Mouse (Mus musculus) embryonic facial prominence, embryonic 10.5 days (tissue): ENCODE measurements at regions not wholly inside any gene's neighbourhood (a gene's known extent, or its start where the extent isn't known, plus 50 kb on each side); places are given as distances from the start of the nearest gene placed in this dataset.

ENCODE experiments used
- DNase-seq: peaks from one replicate; pipeline ENCODE4 v3.0.0-alpha.2; 2017; ENCODE audit warnings: low spot score
- H3K27ac ChIP-seq: fragments of 300-500 bp; sonication (generic); replicated peaks from 2 replicates; pipeline ENCODE4 v1.5.1; 2016; ENCODE audit warnings: mild to moderate bottlenecking
- H3K27me3 ChIP-seq: fragments of 300-500 bp; sonication (generic); replicated peaks from 2 replicates; pipeline ENCODE4 v1.6.1; 2016; ENCODE audit warnings: low read depth, mild to moderate bottlenecking; ENCODE audit not compliant: poor library complexity, severe bottlenecking
- H3K36me3 ChIP-seq: fragments of 300-500 bp; sonication (generic); replicated peaks from 2 replicates; pipeline ENCODE4 v1.6.1; 2016; ENCODE audit warnings: mild to moderate bottlenecking, moderate library complexity
- H3K4me1 ChIP-seq: fragments of 300-500 bp; sonication (generic); 2 replicates; pipeline ENCODE4 v1.6.1; 2016
- H3K4me3 ChIP-seq: fragments of 300-500 bp; sonication (generic); 2 replicates; pipeline ENCODE4 v1.5.1; 2016; ENCODE audit warnings: mild to moderate bottlenecking, moderate library complexity
- H3K9me3 ChIP-seq: fragments of 300-500 bp; sonication (generic); 2 replicates; pipeline ENCODE4 v1.6.1; 2016; ENCODE audit warnings: mild to moderate bottlenecking
- WGBS: fragments of 180-500 bp; shearing (Covaris S2); methylation state at CpG from one replicate; pipeline ENCODE4 v1.1.7; 2016; 5-methylcytosine and 5-hydroxymethylcytosine counted together

GRCm38 (mm10) chr3:9345885-9346284, 264.0 kb downstream of the Zfp704 start:
- Histone ChIP-seq H3K27me3 (peaks cover 70% of the 10 kb centered on the region), H3K9me3 (no peaks in the 10 kb centered on the region), H3K4me1 (peaks cover 44% of the 10 kb centered on the region), H3K27ac (no peak overlapping the region), H3K36me3 (no peaks in the 10 kb centered on the region), H3K4me3 (peak overlapping the region; percentile 68)
- 6% methylated on average over 9 of the region's 9 CpGs for whole genome bisulfite sequencing
- DNase-seq: no peak

GRCm38 (mm10) chr3:9343586-9343985, 266.3 kb downstream of the Zfp704 start:
- H3K27me3 ChIP-seq: peaks cover 62% of the 10 kb centered on the region
- peak overlapping the region; percentile 23; the same call in 1 of the 2 replicates for H3K4me3 ChIP-seq
- 3% methylated on average over 4 of the region's 4 CpGs for WGBS
- peaks cover 54% of the 10 kb centered on the region for H3K4me1 ChIP-seq
- H3K27ac ChIP-seq: peak overlapping the region; percentile 45
- no peaks in the 10 kb centered on the region for H3K9me3 ChIP-seq
- DNase-seq: peak; percentile 24
- no peaks in the 10 kb centered on the region for H3K36me3 ChIP-seq

GRCm38 (mm10) chr3:9342167-9342566, 267.7 kb downstream of the Zfp704 start:
- Histone ChIP-seq H3K4me1 (peaks cover 47% of the 10 kb centered on the region), H3K36me3 (no peaks in the 10 kb centered on the region), H3K4me3 (no peak overlapping the region), H3K9me3 (no peaks in the 10 kb centered on the region), H3K27me3 (peaks cover 48% of the 10 kb centered on the region), H3K27ac (no peak overlapping the region)
- 90% methylated on average over 3 of the region's 3 CpGs for WGBS
- DNase-seq: no peak

GRCm38 (mm10) chr3:9341657-9342056, 268.2 kb downstream of the Zfp704 start:
- H3K9me3 ChIP-seq: no peaks in the 10 kb centered on the region
- no peak overlapping the region for H3K27ac ChIP-seq
- no peaks in the 10 kb centered on the region for H3K36me3 ChIP-seq
- no peak overlapping the region for H3K4me3 ChIP-seq
- peaks cover 46% of the 10 kb centered on the region for H3K27me3 ChIP-seq
- no peak for DNase-seq
- 48% methylated on average over 5 of the region's 5 CpGs for WGBS
- peaks cover 42% of the 10 kb centered on the region for H3K4me1 ChIP-seq

GRCm38 (mm10) chr3:9341244-9341643, 268.6 kb downstream of the Zfp704 start:
- no peaks in the 10 kb centered on the region for H3K9me3 ChIP-seq
- H3K4me3 ChIP-seq: peak overlapping the region; percentile 55
- H3K27ac ChIP-seq: no peak overlapping the region
- no peak for DNase-seq
- peaks cover 49% of the 10 kb centered on the region for H3K27me3 ChIP-seq
- peaks cover 38% of the 10 kb centered on the region for H3K4me1 ChIP-seq
- no peaks in the 10 kb centered on the region for H3K36me3 ChIP-seq
- 29% methylated on average over 4 of the region's 4 CpGs for WGBS

- Histone ChIP-seq H3K4me3 (peak overlapping the region; percentile 55), H3K4me1 (peaks cover 33% of the 10 kb centered on the region), H3K9me3 (no peaks in the 10 kb centered on the region), H3K36me3 (no peaks in the 10 kb centered on the region), H3K27me3 (peaks cover 49% of the 10 kb centered on the region), H3K27ac (peak overlapping the region; percentile 57)
- DNase-seq: peak; percentile 74
- under 1% methylated on average over 15 of the region's 15 CpGs for WGBS
Measured at GRCm38 (mm10) chr3:9340788-9341187, 269.1 kb downstream of the Zfp704 start.

- peaks cover 49% of the 10 kb centered on the region for H3K27me3 ChIP-seq
- H3K4me3 ChIP-seq: peak overlapping the region; percentile 55
- H3K4me1 ChIP-seq: peaks cover 32% of the 10 kb centered on the region
- H3K27ac ChIP-seq: peak overlapping the region; percentile 57; the same call in 1 of the 2 replicates
- H3K9me3 ChIP-seq: no peaks in the 10 kb centered on the region
- WGBS: 28% methylated on average over 4 of the region's 4 CpGs
- no peaks in the 10 kb centered on the region for H3K36me3 ChIP-seq
- DNase-seq: no peak
Measured at GRCm38 (mm10) chr3:9340344-9340743, 269.5 kb downstream of the Zfp704 start.

- Histone ChIP-seq H3K27ac (no peak overlapping the region), H3K36me3 (no peaks in the 10 kb centered on the region), H3K27me3 (peaks cover 43% of the 10 kb centered on the region), H3K9me3 (no peaks in the 10 kb centered on the region), H3K4me3 (no peak overlapping the region), H3K4me1 (peaks cover 38% of the 10 kb centered on the region)
- no peak for DNase-seq
- 75% methylated on average over 4 of the region's 4 CpGs for WGBS
Measured at GRCm38 (mm10) chr3:9339669-9340068, 270.2 kb downstream of the Zfp704 start.

- H3K27me3 ChIP-seq: peaks cover 43% of the 10 kb centered on the region
- DNase-seq: no peak
- H3K27ac ChIP-seq: no peak overlapping the region
- H3K36me3 ChIP-seq: no peaks in the 10 kb centered on the region
- no peaks in the 10 kb centered on the region for H3K9me3 ChIP-seq
- 40% methylated on average over 4 of the region's 4 CpGs for WGBS
- peaks cover 24% of the 10 kb centered on the region for H3K4me1 ChIP-seq
- no peak overlapping the region for H3K4me3 ChIP-seq
Measured at GRCm38 (mm10) chr3:9335580-9335979, 274.3 kb downstream of the Zfp704 start.
